9 mouse cellular contexts compared by ENCODE assay signal in genomic region chr2:68805866-68806265, GRCm38 (mm10). TPM values are rescaled to one million over a fixed set of nuclear protein-coding genes. Genes with fewer than 3 reads are reported as not detected.
DNase-seq lines count a peak whose midpoint lies in the region; ATAC-seq and TF ChIP-seq lines count a peak whose summit lies in the region.
"Had no signal": no experiment of that assay in that cellular context is flagged by ENCODE, and none has a peak within 500 bp of the region (broad histone marks: within the 10 kb centered on the region; RNA-seq: fewer than 3 reads in every experiment).

No protein-coding gene starts in this region.

- 20% methylated on average over 3 of the region's 3 CpGs for WGBS in kidney, embryonic 16.5 days
- WGBS in hindbrain, embryonic 16.5 days: 22% methylated on average over 3 of the region's 3 CpGs
- 86% methylated on average over 3 of the region's 3 CpGs for WGBS in thymus, adult 2 months

- H3K4me1 ChIP-seq in kidney, embryonic 16.5 days (ENCODE audit: insufficient read depth, low read length): peaks cover 13% of the 10 kb centered on the region
- peaks cover 11% of the 10 kb centered on the region for H3K4me1 ChIP-seq in hindbrain, embryonic 16.5 days (ENCODE audit: control insufficient read depth, insufficient read depth, low read depth, low read length)
- no peaks in the 10 kb centered on the region for H3K4me1 ChIP-seq in thymus, adult 2 months (replicated peaks; ENCODE audit: control insufficient read depth, insufficient read depth, low read length)
- H3K4me1 ChIP-seq: megakaryocyte, embryonic 14.5 days had no signal

- H3K9ac ChIP-seq in kidney, embryonic 16.5 days (replicated peaks; ENCODE audit: low read length): no peak overlapping the region
- no peak overlapping the region for H3K9ac ChIP-seq in hindbrain, embryonic 16.5 days (ENCODE audit: low read depth, low read length)

- H3K4me2 ChIP-seq in kidney, embryonic 16.5 days (replicated peaks; ENCODE audit: low read depth, low read length): peak overlapping the region; percentile 28
- H3K4me2 ChIP-seq in hindbrain, embryonic 16.5 days (ENCODE audit: low read length): peak overlapping the region; percentile 28; the same call in 1 of the 2 replicates

- TF ChIP-seq POLR2A in thymus, adult 2 months (IDR thresholded peaks at IDR 0.05; ENCODE audit: control insufficient read depth, extremely low read depth, insufficient read depth, low read length, poor library complexity): no peak

- no peaks in the 10 kb centered on the region for H3K27me3 ChIP-seq in kidney, embryonic 16.5 days (ENCODE audit: insufficient read depth, low read length)
- no peaks in the 10 kb centered on the region for H3K27me3 ChIP-seq in hindbrain, embryonic 16.5 days (replicated peaks; ENCODE audit: control insufficient read depth, insufficient read depth, low read length)
- H3K27me3 ChIP-seq in thymus, adult 2 months (ENCODE audit: control insufficient read depth, insufficient read depth, low read length): no peaks in the 10 kb centered on the region

- no peak overlapping the region for H3K4me3 ChIP-seq in kidney, embryonic 16.5 days (ENCODE audit: low read length)
- no peak overlapping the region for H3K4me3 ChIP-seq in hindbrain, embryonic 16.5 days (ENCODE audit: low read length)
- no peak overlapping the region for H3K4me3 ChIP-seq in thymus, adult 2 months (ENCODE audit: control insufficient read depth, insufficient read depth, low read length)
- H3K4me3 ChIP-seq: megakaryocyte, embryonic 14.5 days had no signal

- H3K36me3 ChIP-seq in kidney, embryonic 16.5 days (ENCODE audit: insufficient read depth, low read length): no peaks in the 10 kb centered on the region
- H3K36me3 ChIP-seq in hindbrain, embryonic 16.5 days (ENCODE audit: control insufficient read depth, insufficient read depth, low read length): no peaks in the 10 kb centered on the region
- H3K36me3 ChIP-seq in thymus, adult 2 months (ENCODE audit: control insufficient read depth, insufficient read depth, low read length): no peaks in the 10 kb centered on the region

- H3K27ac ChIP-seq in kidney, embryonic 16.5 days (ENCODE audit: low read length): peak overlapping the region; percentile 28; the same call in 1 of the 2 replicates
- no peak overlapping the region; the same call in 1 of the 2 replicates for H3K27ac ChIP-seq in hindbrain, embryonic 16.5 days (ENCODE audit: low read depth, low read length)
- no peak overlapping the region for H3K27ac ChIP-seq in thymus, adult 2 months (ENCODE audit: control insufficient read depth, insufficient read depth, low read length)

- no peaks in the 10 kb centered on the region for H3K9me3 ChIP-seq in kidney, embryonic 16.5 days (ENCODE audit: low read length)
- H3K9me3 ChIP-seq in hindbrain, embryonic 16.5 days (ENCODE audit: control insufficient read depth, low read length): no peaks in the 10 kb centered on the region
- H3K9me3 ChIP-seq: megakaryocyte, embryonic 14.5 days had no signal

- no peak for DNase-seq in kidney, adult 11 months
- DNase-seq in adipocyte (ENCODE audit: low spot score): peak; percentile 63
- peak; percentile 43 for DNase-seq in gastrocnemius, adult 18-20 months (ENCODE audit: low spot score)
- DNase-seq in thymus, postnatal 14 days: no peak
- DNase-seq in yolk sac, embryonic 10.5 days (ENCODE audit: low spot score): no peak
- no peak for DNase-seq in thymus, adult 2 months

- ATAC-seq in kidney, embryonic 16.5 days (ENCODE audit: low FRiP score, low TSS enrichment): peak; percentile 82
- ATAC-seq in hindbrain, embryonic 16.5 days: peak; percentile 60; the same call in 1 of the 2 replicates

- no peak for TF ChIP-seq CTCF in thymus, adult 2 months (IDR thresholded peaks at IDR 0.05; ENCODE audit: borderline replicate concordance, control insufficient read depth, extremely low read depth, insufficient read depth, low read length, poor library complexity)

RNA-seq across cellular contexts. Expression of gene Cers6, which starts 55.4 kb away (rescaled TPM):
- 29.2 and 34.9 TPM in 2 replicates for polyA plus RNA-seq in kidney, embryonic 16.5 days (2015; fragmentation: Nextera tagmentation; extraction: Ambion mirVana)
- under 1 TPM; 0.80 to 0.97 TPM for total RNA-seq in gastrocnemius, adult 18-20 months (2021)
- polyA plus RNA-seq in hindbrain, embryonic 16.5 days (2015; fragmentation: Nextera tagmentation; extraction: Ambion mirVana): 45.0 and 54.7 TPM in 2 replicates
- polyA plus RNA-seq in thymus, adult 2 months (2012; rRNA removed): 20.7 and 21.1 TPM in 2 replicates

Comparison
In these comparisons a context has a peak if more than half of its experiments do, and no peak if none do; other contexts are left out.
1. DNase-seq: peak in adipocyte (single experiment) and gastrocnemius, adult 18-20 months (single experiment); none in kidney, adult 11 months (single experiment), thymus, postnatal 14 days (single experiment), yolk sac, embryonic 10.5 days (single experiment) and thymus, adult 2 months (single experiment).